ENCODE assay signal across 12 mouse cellular contexts in genomic region chr3:95902373-95902625, GRCm38 (mm10). TPM values are rescaled to one million over a fixed set of nuclear protein-coding genes. Genes with fewer than 3 reads are reported as not detected.
DNase-seq lines count a peak whose midpoint lies in the region; ATAC-seq lines count a peak whose summit lies in the region.
"Had no signal": no experiment of that assay in that cellular context is flagged by ENCODE, and none has a peak within 500 bp of the region (broad histone marks: within the 10 kb centered on the region; RNA-seq: fewer than 3 reads in every experiment).

No protein-coding gene starts in this region.

- peaks cover 22% of the 10 kb centered on the region for H3K36me3 ChIP-seq in heart, embryonic 10.5 days
- peaks cover 47% of the 10 kb centered on the region for H3K36me3 ChIP-seq in midbrain, embryonic 10.5 days
- no peaks in the 10 kb centered on the region for H3K36me3 ChIP-seq in midbrain, embryonic 15.5 days (replicated peaks)
- H3K36me3 ChIP-seq in heart, embryonic 13.5 days, result peaks cover 16% of the 10 kb centered on the region
- H3K36me3 ChIP-seq in liver, embryonic 13.5 days, result 0 out of 2 replicates have a peak, but pooled peaks cover 2% of the 10 kb centered on the region

- H3K9ac ChIP-seq in midbrain, embryonic 15.5 days, result no peak overlapping the region
- peak overlapping the region; percentile 80 for H3K9ac ChIP-seq in heart, embryonic 13.5 days
- no peak overlapping the region for H3K9ac ChIP-seq in liver, embryonic 13.5 days

- peak overlapping the region; percentile 73 for H3K27ac ChIP-seq in heart, embryonic 10.5 days
- peak overlapping the region; percentile 93 for H3K27ac ChIP-seq in midbrain, embryonic 10.5 days (replicated peaks)
- H3K27ac ChIP-seq in midbrain, embryonic 15.5 days, result no peak overlapping the region
- peak overlapping the region; percentile 76 for H3K27ac ChIP-seq in heart, embryonic 13.5 days (replicated peaks)
- peak overlapping the region; percentile 8; the same call in 1 of the 2 replicates for H3K27ac ChIP-seq in liver, embryonic 13.5 days

- ATAC-seq in midbrain, embryonic 15.5 days (replicated peaks), result no peak
- no peak for ATAC-seq in heart, embryonic 13.5 days (ENCODE audit: extremely low read depth, insufficient number of reproducible peaks, low FRiP score, low TSS enrichment)
- no peak for ATAC-seq in liver, embryonic 13.5 days (ENCODE audit: low read depth)

- no peak overlapping the region for H3K4me2 ChIP-seq in midbrain, embryonic 15.5 days
- peak overlapping the region; percentile 80 for H3K4me2 ChIP-seq in heart, embryonic 13.5 days
- H3K4me2 ChIP-seq in liver, embryonic 13.5 days, result no peak overlapping the region

- no peaks in the 10 kb centered on the region for H3K9me3 ChIP-seq in heart, embryonic 10.5 days
- no peaks in the 10 kb centered on the region for H3K9me3 ChIP-seq in midbrain, embryonic 10.5 days (replicated peaks)
- H3K9me3 ChIP-seq in midbrain, embryonic 15.5 days, result no peaks in the 10 kb centered on the region
- H3K9me3 ChIP-seq in heart, embryonic 13.5 days, result no peaks in the 10 kb centered on the region
- H3K9me3 ChIP-seq in liver, embryonic 13.5 days (replicated peaks), result no peaks in the 10 kb centered on the region

- no peaks in the 10 kb centered on the region for H3K27me3 ChIP-seq in heart, embryonic 10.5 days (ENCODE audit: insufficient read depth, poor library complexity, severe bottlenecking)
- H3K27me3 ChIP-seq in midbrain, embryonic 10.5 days (ENCODE audit: low read depth, poor library complexity, severe bottlenecking), result peaks cover 3% of the 10 kb centered on the region; the same call in 1 of the 2 replicates
- peaks cover 11% of the 10 kb centered on the region; the same call in 1 of the 2 replicates for H3K27me3 ChIP-seq in midbrain, embryonic 15.5 days (replicated peaks)
- H3K27me3 ChIP-seq in heart, embryonic 13.5 days (replicated peaks), result peaks cover 4% of the 10 kb centered on the region
- peaks cover 68% of the 10 kb centered on the region for H3K27me3 ChIP-seq in liver, embryonic 13.5 days

- H3K4me3 ChIP-seq in heart, embryonic 10.5 days, result peak overlapping the region; percentile 65
- H3K4me3 ChIP-seq in midbrain, embryonic 10.5 days, result peak overlapping the region; percentile 59
- H3K4me3 ChIP-seq in midbrain, embryonic 15.5 days, result no peak overlapping the region
- H3K4me3 ChIP-seq in heart, embryonic 13.5 days, result peak overlapping the region; percentile 51
- H3K4me3 ChIP-seq in liver, embryonic 13.5 days (replicated peaks), result no peak overlapping the region

- peaks cover 55% of the 10 kb centered on the region for H3K4me1 ChIP-seq in heart, embryonic 10.5 days
- H3K4me1 ChIP-seq in midbrain, embryonic 10.5 days, result peaks cover 64% of the 10 kb centered on the region
- H3K4me1 ChIP-seq in midbrain, embryonic 15.5 days, result peaks cover 34% of the 10 kb centered on the region
- H3K4me1 ChIP-seq in heart, embryonic 13.5 days, result peaks cover 58% of the 10 kb centered on the region
- H3K4me1 ChIP-seq in liver, embryonic 13.5 days (replicated peaks), result peaks cover 41% of the 10 kb centered on the region

- DNase-seq in heart, embryonic 10.5 days (ENCODE audit: low spot score), result no peak
- DNase-seq in heart, adult 8-10 months (ENCODE audit: low spot score), result no peak
- no peak for DNase-seq in midbrain, embryonic 10.5 days (ENCODE audit: low spot score)
- DNase-seq in liver, embryonic 13.5 days, result no peak
- no peak for DNase-seq in urinary bladder, postnatal 36 days (ENCODE audit: low spot score in 2 of 2)
- DNase-seq in left cerebral cortex, adult 8-10 months (ENCODE audit: low spot score in 2 of 2), result no peak
- DNase-seq: cerebellum, postnatal 25 days; left cerebral cortex, postnatal 4 days had no signal

RNA-seq across cellular contexts. Expression of gene Car14, which starts 2.2 kb away (rescaled TPM):
- 47.2 and 68.0 TPM in 2 replicates for polyA plus RNA-seq in heart, embryonic 10.5 days (2016; fragmentation: Nextera tagmentation; extraction: Ambion mirVana)
- total RNA-seq in heart, adult 8-10 months (2022), result 100 to 1,000 TPM; 170 to 196 (median 181) TPM
- 67.7 and 93.9 TPM in 2 replicates for polyA plus RNA-seq in midbrain, embryonic 10.5 days (2016; fragmentation: Nextera tagmentation; extraction: Ambion mirVana)
- 10.6 and 11.1 TPM in 2 replicates for polyA plus RNA-seq in midbrain, embryonic 15.5 days (2015; fragmentation: Nextera tagmentation; extraction: Ambion mirVana)
- polyA plus RNA-seq in heart, embryonic 13.5 days (2015; fragmentation: Nextera tagmentation; extraction: Ambion mirVana), result 26.1 and 31.5 TPM in 2 replicates
- polyA plus RNA-seq in liver, embryonic 13.5 days (2015; fragmentation: Nextera tagmentation; extraction: Ambion mirVana), result 10.3 and 10.8 TPM in 2 replicates
- total RNA-seq in left cerebral cortex, adult 8-10 months (2022), result 10 to 100 TPM; 12.2 to 20.3 (median 14.2) TPM
- total RNA-seq: hematopoietic stem cell, adult 5-6 weeks; megakaryocyte, adult 5-6 weeks had no signal

RNA-seq across cellular contexts. Expression of gene Aph1a, which starts 8.5 kb away (rescaled TPM):
- polyA plus RNA-seq in heart, embryonic 10.5 days (2016; fragmentation: Nextera tagmentation; extraction: Ambion mirVana), result 30.4 and 39.4 TPM in 2 replicates
- total RNA-seq in heart, adult 8-10 months (2022), result 100 to 1,000 TPM; 102 to 115 (median 107) TPM
- polyA plus RNA-seq in midbrain, embryonic 10.5 days (2016; fragmentation: Nextera tagmentation; extraction: Ambion mirVana), result 31.1 and 37.4 TPM in 2 replicates
- polyA plus RNA-seq in midbrain, embryonic 15.5 days (2015; fragmentation: Nextera tagmentation; extraction: Ambion mirVana), result 34.3 and 36.1 TPM in 2 replicates
- 28.8 and 33.9 TPM in 2 replicates for polyA plus RNA-seq in heart, embryonic 13.5 days (2015; fragmentation: Nextera tagmentation; extraction: Ambion mirVana)
- 17.1 and 18.5 TPM in 2 replicates for polyA plus RNA-seq in liver, embryonic 13.5 days (2015; fragmentation: Nextera tagmentation; extraction: Ambion mirVana)
- total RNA-seq in left cerebral cortex, adult 8-10 months (2022), result 10 to 100 TPM; 65.4 to 77.7 (median 72.4) TPM

RNA-seq across cellular contexts. Expression of gene BC028528, which starts 10.5 kb away (rescaled TPM):
- polyA plus RNA-seq in heart, embryonic 10.5 days (2016; fragmentation: Nextera tagmentation; extraction: Ambion mirVana), result 18.5 and 26.4 TPM in 2 replicates
- total RNA-seq in heart, adult 8-10 months (2022), result 10 to 100 TPM in 2 of 4 experiments, 1 to 10 TPM in 2; 6.3 to 12.0 (median 8.4) TPM
- polyA plus RNA-seq in midbrain, embryonic 10.5 days (2016; fragmentation: Nextera tagmentation; extraction: Ambion mirVana), result 8.1 and 9.6 TPM in 2 replicates
- polyA plus RNA-seq in midbrain, embryonic 15.5 days (2015; fragmentation: Nextera tagmentation; extraction: Ambion mirVana), result 18.8 and 22.2 TPM in 2 replicates
- 38.1 and 41.8 TPM in 2 replicates for polyA plus RNA-seq in heart, embryonic 13.5 days (2015; fragmentation: Nextera tagmentation; extraction: Ambion mirVana)
- polyA plus RNA-seq in liver, embryonic 13.5 days (2015; fragmentation: Nextera tagmentation; extraction: Ambion mirVana), result 6.6 and 8.6 TPM in 2 replicates
- 10 to 100 TPM in 1 of 4 experiments, 1 to 10 TPM in 3; 6.0 to 14.9 (median 8.1) TPM for total RNA-seq in left cerebral cortex, adult 8-10 months (2022)

RNA-seq across cellular contexts. Expression of gene Ciart, which starts 20.2 kb away (rescaled TPM):
- polyA plus RNA-seq in heart, embryonic 10.5 days (2016; fragmentation: Nextera tagmentation; extraction: Ambion mirVana), result 6.0 and 10.7 TPM in 2 replicates
- total RNA-seq in heart, adult 8-10 months (2022), result 10 to 100 TPM; 12.0 to 58.8 (median 26.9) TPM
- 7.9 and 12.3 TPM in 2 replicates for polyA plus RNA-seq in midbrain, embryonic 10.5 days (2016; fragmentation: Nextera tagmentation; extraction: Ambion mirVana)
- polyA plus RNA-seq in midbrain, embryonic 15.5 days (2015; fragmentation: Nextera tagmentation; extraction: Ambion mirVana), result 5.0 and 5.3 TPM in 2 replicates
- 5.7 and 6.2 TPM in 2 replicates for polyA plus RNA-seq in heart, embryonic 13.5 days (2015; fragmentation: Nextera tagmentation; extraction: Ambion mirVana)
- polyA plus RNA-seq in liver, embryonic 13.5 days (2015; fragmentation: Nextera tagmentation; extraction: Ambion mirVana), result 0.88 and 1.4 TPM in 2 replicates
- total RNA-seq in left cerebral cortex, adult 8-10 months (2022), result 10 to 100 TPM; 27.0 to 55.7 (median 48.4) TPM

RNA-seq across cellular contexts. Expression of gene Anp32e, which starts 26.7 kb away (rescaled TPM):
- polyA plus RNA-seq in heart, embryonic 10.5 days (2016; fragmentation: Nextera tagmentation; extraction: Ambion mirVana), result 209 and 212 TPM in 2 replicates
- total RNA-seq in heart, adult 8-10 months (2022), result 10 to 100 TPM; 76.7 to 95.7 (median 82.9) TPM
- 366 and 378 TPM in 2 replicates for polyA plus RNA-seq in midbrain, embryonic 10.5 days (2016; fragmentation: Nextera tagmentation; extraction: Ambion mirVana)
- polyA plus RNA-seq in midbrain, embryonic 15.5 days (2015; fragmentation: Nextera tagmentation; extraction: Ambion mirVana), result 116 and 123 TPM in 2 replicates
- polyA plus RNA-seq in heart, embryonic 13.5 days (2015; fragmentation: Nextera tagmentation; extraction: Ambion mirVana), result 164 and 182 TPM in 2 replicates
- 163 and 218 TPM in 2 replicates for polyA plus RNA-seq in liver, embryonic 13.5 days (2015; fragmentation: Nextera tagmentation; extraction: Ambion mirVana)
- 100 to 1,000 TPM in 3 of 4 experiments, 10 to 100 TPM in 1; 95.2 to 110 (median 106) TPM for total RNA-seq in left cerebral cortex, adult 8-10 months (2022)

Comparison
In these comparisons a context has a peak if more than half of its experiments do, and no peak if none do; other contexts are left out.
1. H3K4me3 ChIP-seq: peak in heart, embryonic 10.5 days (single experiment), midbrain, embryonic 10.5 days (single experiment) and heart, embryonic 13.5 days (single experiment); none in midbrain, embryonic 15.5 days (single experiment) and liver, embryonic 13.5 days (single experiment).